Mouse (Mus musculus) lung, adult 2 months (tissue): ENCODE measurements around the gene Uvrag.

ENCODE experiments used
- CTCF ChIP-seq: fragments of 200-500 bp; IDR thresholded peaks from 2 replicates; pipeline ENCODE4 v1.5.1; 2011; ENCODE audit warnings: mild to moderate bottlenecking, low read length, control low read depth; ENCODE audit not compliant: insufficient read depth
- POLR2A ChIP-seq: fragments of 200-500 bp; IDR thresholded peaks from 2 replicates; pipeline ENCODE4 v1.6.1; 2011; ENCODE audit warnings: low read depth, mild to moderate bottlenecking, control low read depth, low read length, borderline replicate concordance; ENCODE audit errors: extremely low read depth

GRCm38 (mm10) chr7:98867794-98868150, 273.2 kb downstream of the Uvrag start:
- TF ChIP-seq CTCF (no peak), POLR2A (no peak)
